Mouse (Mus musculus) cerebellum, adult 9-10 months (tissue): ENCODE data around the gene Map7.

Experiments used
- DNase-seq: peaks from one replicate; pipeline ENCODE4 v3.0.0; 2022

Gene Map7

GRCm38 (mm10) chr10:20236241-20236640 is 88.0 kb downstream of the Map7 start:
- no peak for DNase-seq

GRCm38 (mm10) chr10:20238281-20238680 is 90.0 kb downstream of the Map7 start:
- no peak for DNase-seq

GRCm38 (mm10) chr10:20240858-20241257 is 92.6 kb downstream of the Map7 start:
- DNase-seq: no peak

- no peak for DNase-seq
Observed at GRCm38 (mm10) chr10:20243321-20243720, 95.0 kb downstream of the Map7 start.

- DNase-seq: no peak
Observed at GRCm38 (mm10) chr10:20245082-20245481, 96.8 kb downstream of the Map7 start.

GRCm38 (mm10) chr10:20249091-20249490 is 100.8 kb downstream of the Map7 start:
- no peak for DNase-seq

- no peak for DNase-seq
Observed at GRCm38 (mm10) chr10:20255579-20255978, 107.3 kb downstream of the Map7 start.

GRCm38 (mm10) chr10:20257054-20257643 is 108.9 kb downstream of the Map7 start:
- DNase-seq: no peak

- DNase-seq: no peak
Observed at GRCm38 (mm10) chr10:20257721-20258720, 109.8 kb downstream of the Map7 start.

- no peak for DNase-seq
Observed at GRCm38 (mm10) chr10:20259476-20259875, 111.2 kb downstream of the Map7 start.

GRCm38 (mm10) chr10:20262896-20263295 is 114.6 kb downstream of the Map7 start:
- no peak for DNase-seq

- DNase-seq: no peak
Observed at GRCm38 (mm10) chr10:20264479-20264878, 116.2 kb downstream of the Map7 start.

GRCm38 (mm10) chr10:20267032-20267431 is 118.8 kb downstream of the Map7 start:
- no peak for DNase-seq

- no peak for DNase-seq
Observed at GRCm38 (mm10) chr10:20268945-20269344, 120.7 kb downstream of the Map7 start.

- no peak for DNase-seq
Observed at GRCm38 (mm10) chr10:20272380-20272779, 124.1 kb downstream of the Map7 start.

- no peak for DNase-seq
Observed at GRCm38 (mm10) chr10:20273278-20273677, 125.0 kb downstream of the Map7 start.

- no peak for DNase-seq
Observed at GRCm38 (mm10) chr10:20274022-20274421, 125.8 kb downstream of the Map7 start.

- DNase-seq: no peak
Observed at GRCm38 (mm10) chr10:20281456-20281855, 133.2 kb downstream of the Map7 start.

- DNase-seq: no peak
Observed at GRCm38 (mm10) chr10:20285289-20285975, 137.2 kb downstream of the Map7 start.

- no peak for DNase-seq
Observed at GRCm38 (mm10) chr10:20285994-20286836, 137.9 kb downstream of the Map7 start.

GRCm38 (mm10) chr10:20287369-20287768 is 139.1 kb downstream of the Map7 start:
- DNase-seq: no peak

- DNase-seq: peak; percentile 78
Observed at GRCm38 (mm10) chr10:20290467-20290883, 142.2 kb downstream of the Map7 start.

GRCm38 (mm10) chr10:20295961-20296360 is 147.7 kb downstream of the Map7 start:
- DNase-seq: no peak
